Mouse (Mus musculus) fibroblast of lung, adult 2 months (primary cell): Measurements from ENCODE around the gene Fam71a.
"Not testable (repeated sequence)": the region's sequence is repeated elsewhere in the genome, so short reads cannot be mapped to it uniquely, and the experiment has no call there.

Experiments used
- DNase-seq: peaks from one replicate; pipeline ENCODE4 v3.0.0-alpha.2; 2011; ENCODE audit warnings: low read depth

Fam71a gene

DNA sequence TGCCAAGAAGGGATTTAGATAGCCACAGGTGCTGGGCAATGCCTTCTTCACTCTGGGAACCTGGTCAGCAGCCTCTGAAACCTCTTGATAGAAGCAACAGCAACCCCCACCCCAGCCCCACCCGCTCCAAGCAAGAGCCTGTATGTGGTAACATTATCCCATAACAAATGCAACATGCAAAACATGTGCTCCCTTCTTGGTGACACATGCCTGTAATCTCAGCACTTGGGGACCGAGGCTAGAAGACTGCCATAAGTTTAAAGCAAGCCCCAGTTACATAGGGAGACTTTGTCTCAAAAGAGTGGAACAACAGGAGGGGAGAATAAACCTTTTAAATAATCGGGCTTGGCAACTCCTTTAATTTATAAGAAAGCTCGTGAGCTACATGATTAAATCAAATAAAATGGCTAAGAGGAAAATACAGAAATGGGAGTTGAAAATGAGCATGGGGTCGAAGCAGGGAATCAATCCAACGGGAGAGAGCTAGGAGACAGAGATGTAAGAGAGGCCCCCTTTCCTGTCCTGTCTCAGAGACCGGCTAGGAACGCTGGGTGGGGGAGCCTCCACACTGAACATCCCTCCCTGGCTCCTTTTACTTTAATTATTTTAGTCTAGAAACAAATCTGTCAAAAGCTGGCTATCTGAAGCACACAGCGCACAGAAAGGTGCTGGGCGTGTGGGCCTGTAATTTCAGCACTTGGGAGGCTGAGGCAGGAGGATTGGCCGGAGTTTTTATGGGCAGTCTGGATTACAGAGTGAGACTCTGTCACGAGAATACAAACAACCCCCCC, 17.0 kb upstream of the Fam71a start:
- no peak for DNase-seq

DNA sequence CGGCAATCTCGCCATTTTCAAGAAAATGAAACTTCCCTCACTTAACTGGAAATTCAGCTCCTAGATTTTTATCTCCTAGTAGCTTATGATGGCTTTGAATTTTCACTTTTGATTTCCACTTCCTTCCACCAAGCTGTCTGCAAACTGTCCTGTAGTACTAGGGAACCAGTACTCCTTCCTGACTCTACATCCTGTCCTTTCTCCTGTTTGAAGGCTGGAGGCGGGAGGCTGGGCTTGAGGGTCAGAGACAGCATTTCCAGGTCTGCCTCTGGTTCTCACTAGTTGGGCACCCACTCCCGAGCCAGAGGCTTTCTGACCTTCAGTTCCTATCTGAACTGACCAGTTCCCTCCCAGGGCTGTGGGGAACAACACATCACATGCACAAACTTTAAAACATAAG, 15.8 kb upstream of the Fam71a start:
- no peak for DNase-seq

DNA sequence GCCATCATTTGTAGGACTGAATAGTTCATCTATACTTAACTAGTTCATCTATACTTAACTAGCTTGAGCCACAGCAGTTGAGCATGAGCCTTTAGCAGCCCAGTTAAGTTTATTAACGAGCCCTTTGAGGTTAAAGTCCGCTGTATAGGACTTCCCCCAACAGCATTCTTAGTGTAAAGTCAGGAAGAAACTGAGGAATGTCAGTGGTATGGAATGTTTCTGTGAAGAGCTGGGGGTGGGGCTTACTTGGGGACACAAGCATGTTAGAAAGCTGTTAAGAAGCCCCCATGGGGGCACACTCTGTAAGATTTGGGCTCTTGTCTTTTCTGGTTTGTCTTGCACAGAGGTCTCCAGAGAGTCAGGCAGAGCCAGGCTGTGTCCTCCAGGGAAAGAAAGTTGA, 15.2 kb upstream of the Fam71a start:
- no peak for DNase-seq

DNA sequence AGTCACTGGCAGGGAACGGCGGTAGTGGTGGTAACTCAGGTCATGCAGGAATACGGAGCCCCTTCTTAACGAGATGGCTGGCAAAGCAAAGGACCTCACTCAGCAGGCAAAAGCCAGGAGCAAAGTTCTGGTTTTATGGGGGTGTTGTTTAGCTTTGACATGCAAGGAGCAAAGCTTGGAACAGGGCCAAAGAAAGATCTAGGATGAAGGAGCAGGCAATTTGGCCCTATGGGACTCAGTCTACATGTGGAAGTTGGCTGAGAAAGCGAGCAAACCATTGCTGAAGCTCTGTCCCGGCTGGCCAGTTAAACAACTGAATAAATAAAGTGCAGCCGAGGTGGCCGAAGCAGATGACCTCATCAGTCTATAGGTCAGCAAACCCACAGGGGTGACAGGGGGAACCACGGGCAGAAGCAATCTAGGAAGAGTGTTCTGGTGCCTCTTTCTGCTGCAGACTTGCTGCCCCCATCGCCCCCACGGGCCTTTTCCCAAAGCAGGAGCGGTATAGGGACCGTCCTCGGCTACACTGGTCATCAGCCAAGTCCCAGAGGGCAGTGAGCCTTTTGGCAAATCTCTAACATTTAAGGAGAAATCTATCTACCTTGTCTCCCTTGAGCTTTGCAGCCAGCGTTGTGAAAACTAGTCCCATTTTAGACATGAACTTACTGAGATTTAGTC, 14.0 kb upstream of the Fam71a start:
- DNase-seq = no peak

DNA sequence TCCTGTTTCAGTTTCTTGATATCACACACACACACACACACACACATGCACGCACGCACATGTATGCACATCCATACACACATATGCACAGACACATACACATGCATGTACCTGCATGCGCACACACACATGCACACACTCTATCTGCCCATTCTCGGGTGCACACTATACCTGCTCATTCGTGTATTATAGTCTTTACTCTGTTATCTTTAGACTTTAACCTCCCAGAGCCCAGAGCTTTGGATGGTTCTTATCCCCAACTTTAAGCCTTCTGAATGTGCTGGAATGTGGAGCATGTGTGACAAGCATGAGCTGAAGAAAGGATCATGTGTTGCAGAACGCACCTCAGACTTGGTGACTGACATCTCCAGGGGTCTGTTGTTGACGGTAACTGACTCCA, 12.3 kb upstream of the Fam71a start:
- DNase-seq = no peak

DNA sequence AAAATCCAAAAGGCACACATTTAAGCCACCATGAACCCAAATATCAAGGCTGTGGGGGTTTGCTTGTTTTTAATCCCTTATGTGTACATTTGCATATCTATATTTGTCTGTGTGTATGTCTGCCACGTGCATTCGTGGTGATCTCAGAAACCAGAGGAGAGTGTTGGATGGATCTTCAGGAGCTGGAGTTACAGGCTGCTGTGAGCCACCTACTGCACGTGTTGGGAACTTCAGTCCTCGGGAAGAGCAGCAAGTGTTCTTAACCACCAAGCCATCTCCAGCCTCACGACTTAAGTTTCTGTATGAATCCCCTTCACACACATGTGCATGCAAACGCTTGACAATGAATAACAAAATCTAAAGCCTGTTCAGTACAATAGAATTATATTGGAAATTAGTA, 7.9 kb upstream of the Fam71a start:
- no peak for DNase-seq

DNA sequence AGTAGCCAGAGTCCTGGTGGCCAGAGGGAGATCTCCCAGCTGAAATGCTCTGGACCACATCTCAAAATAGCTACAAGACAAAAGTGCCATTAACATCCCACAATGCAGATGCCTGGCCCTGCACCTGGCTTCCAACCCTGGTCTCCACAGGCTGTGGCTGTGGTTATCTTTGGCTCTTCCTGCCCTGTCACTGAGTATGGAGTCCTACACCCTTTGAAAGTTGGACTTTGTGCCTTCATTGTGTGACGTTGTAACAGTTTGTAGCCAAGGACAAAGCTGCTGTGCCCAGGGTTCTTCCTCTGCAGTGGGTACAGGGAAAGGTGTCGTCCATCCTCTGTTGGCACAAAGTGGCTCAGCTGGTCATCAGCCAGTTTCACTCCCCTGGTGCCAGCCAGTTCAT, 5.8 kb upstream of the Fam71a start:
- DNase-seq = no peak

DNA sequence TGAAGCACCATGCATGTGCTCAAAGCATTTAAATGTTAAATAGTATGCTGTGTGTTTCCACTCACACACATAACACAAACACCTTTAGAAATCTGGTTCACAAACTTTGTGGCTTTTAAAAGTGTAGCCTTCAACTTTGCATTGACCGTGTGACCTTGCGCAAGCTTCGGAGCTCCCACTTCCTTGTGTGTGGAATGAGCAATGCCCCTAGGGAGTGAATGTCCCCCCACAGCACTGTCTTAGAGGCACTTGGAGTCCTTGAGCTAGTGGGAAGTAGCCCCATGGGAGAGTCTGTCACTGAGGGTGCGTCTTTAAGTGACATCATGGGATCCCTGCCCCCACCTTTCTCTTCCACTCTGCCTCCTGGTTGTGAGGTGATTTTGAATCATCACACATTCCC, 1.6 kb upstream of the Fam71a start:
- no peak for DNase-seq

DNA sequence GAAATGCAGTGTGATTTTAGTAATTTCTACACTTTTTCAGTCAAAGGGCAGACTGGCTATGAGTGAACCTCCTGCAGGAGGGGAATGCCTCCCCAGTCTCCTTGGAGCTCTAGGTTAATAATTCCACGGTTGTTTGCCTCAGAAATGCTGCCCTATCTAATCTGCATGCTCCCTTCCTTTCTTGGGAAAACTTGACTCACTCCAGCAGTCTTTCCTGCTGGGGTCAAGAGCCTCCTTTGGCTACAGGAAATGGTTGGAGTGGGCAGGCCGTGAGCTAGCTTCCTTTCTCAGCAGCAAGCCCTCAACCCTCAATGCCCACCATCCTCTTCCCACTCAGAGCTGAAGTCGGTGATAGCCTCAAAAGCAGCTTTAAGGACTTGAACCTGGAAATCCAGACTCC, 10.3 kb downstream of the Fam71a start:
- no peak for DNase-seq

DNA sequence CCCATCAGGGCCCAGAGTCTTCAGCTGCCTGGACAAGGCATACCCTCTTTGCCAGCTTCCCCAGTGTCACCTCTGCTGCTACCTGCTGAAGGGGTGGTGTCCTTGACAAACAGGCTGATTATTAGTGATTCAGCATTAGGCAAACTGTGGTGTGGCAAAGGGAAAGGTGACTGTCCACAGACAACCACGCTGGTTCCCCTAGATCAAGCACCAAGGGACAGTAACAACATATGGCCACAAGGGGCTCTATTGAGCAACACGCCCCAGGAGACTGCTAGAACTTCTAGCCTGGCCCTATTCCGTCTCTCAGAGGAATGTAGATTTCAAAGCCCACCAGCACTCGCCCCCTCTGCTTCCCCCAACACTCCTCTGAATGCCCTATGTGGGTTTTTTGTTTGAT, 11.6 kb downstream of the Fam71a start:
- no peak for DNase-seq

DNA sequence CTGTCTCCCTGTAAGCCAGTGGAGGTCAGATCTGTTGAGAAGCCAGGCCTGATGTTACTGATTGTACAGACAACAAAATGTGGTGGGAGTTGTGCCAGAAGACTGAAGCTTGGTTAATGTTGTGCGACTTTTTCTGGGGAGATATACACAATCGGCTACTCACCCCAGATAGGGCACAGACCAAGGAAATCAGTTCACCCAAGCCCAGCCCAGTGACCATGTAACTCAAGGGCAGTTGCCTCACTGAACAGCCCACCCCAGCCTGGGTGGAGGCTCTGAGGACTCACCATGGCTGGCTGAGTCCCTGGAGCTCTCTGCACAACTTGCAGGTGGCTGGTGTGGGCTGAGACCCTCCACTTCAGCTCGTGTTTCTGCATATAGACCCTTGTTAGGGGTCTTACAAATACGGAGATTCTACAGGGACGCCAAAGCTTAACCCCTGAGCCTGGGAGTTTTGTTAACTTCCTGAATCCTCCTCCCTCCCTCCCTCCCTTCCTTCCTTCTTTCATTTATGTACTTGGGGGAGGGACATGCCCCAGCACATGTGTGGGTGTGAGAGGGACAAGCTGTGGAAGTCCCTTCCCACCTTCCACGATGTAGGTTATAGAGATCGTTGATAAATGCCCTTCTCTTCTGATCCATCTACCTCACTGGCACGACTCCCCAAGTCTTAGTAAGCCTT, 13.6 kb downstream of the Fam71a start:
- DNase-seq = no peak

DNA sequence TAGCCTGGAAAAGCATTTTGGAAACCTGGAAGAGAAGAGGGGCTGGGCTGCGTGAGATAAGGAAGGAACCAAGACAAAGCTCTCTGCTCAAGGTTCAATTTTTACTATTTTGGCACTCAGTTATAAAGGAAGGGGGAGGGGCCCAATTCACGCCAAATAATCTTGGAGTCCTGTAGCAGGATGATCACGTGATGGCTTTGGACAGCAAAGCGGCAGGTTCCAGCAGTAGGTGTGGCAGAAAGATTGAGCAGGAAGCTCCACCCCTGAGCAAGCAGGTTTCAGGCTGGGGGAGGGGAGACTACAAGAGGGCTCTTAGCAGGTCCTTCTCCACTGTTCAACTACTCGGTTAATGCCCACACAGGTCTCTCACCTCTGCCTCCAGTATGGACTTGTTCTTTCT, 15.1 kb downstream of the Fam71a start:
- DNase-seq = not testable (repeated sequence)

DNA sequence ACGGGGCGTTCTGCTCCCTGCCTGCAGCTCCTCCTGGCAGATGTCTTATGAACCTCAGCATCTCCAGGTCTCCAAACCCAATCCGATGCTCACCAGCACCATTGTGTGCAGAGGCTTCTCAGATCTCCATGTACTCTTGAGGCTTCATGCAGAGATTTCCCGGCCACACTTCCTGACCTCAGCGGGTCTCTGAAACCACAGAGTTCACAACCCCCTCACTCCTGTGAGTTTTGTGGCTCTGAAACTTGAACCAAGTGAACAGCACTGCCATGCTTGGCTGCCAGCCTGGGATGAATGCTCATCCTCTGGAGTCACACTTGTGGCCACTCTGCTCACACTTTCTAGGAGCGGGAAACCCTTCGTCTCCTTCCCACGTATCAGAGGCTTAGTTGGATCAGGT, 23.6 kb downstream of the Fam71a start:
- no peak for DNase-seq

DNA sequence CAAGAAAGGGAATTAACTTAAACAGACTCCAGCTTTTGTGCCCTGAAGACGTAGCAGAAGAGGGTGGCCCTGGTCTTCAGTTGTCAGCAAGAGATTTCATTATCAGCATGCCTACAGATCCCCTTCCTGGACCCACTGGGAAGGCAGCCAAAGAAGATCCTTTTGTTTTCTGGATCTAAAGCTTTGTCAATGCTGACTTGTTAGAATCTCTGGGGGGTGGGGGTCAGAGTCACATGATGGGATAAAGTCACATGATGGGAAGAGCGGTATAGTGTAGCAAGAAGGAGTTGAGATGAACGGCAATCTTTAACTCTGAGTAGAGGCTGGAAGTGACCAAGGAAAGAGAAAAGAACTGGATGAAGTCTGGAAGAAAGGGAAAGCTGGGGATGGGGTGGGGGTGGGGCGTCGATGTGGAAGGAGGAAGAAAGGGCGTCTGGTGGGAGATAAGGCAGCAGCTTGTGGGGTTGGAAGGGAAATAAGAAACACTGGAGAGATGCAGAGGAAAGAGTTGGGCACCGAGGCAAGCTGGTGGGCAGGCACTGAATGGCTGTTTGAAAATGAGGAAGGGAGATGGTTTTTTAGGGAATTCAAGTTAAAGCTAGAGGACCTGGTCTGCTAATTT, 25.6 kb downstream of the Fam71a start:
- no peak for DNase-seq

DNA sequence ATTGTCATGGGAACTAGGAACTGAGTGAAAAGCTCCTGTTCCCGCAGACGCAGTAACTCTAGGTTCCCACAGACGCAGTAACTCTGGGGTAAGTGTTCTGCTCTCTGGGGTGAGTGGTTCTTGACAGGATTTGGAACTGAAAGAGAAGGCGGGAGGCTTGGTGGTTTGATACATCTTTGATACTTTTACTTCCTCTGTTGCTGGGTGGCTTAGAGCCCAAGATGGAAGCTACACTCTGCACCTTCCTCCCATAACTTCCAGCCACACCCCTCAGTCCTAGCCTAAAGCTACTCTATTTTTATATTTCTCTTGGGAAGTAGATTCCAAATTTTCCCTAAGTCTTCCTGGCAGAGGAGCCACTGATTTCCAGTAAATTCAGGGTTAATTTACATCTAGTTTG, 26.2 kb downstream of the Fam71a start:
- no peak for DNase-seq

DNA sequence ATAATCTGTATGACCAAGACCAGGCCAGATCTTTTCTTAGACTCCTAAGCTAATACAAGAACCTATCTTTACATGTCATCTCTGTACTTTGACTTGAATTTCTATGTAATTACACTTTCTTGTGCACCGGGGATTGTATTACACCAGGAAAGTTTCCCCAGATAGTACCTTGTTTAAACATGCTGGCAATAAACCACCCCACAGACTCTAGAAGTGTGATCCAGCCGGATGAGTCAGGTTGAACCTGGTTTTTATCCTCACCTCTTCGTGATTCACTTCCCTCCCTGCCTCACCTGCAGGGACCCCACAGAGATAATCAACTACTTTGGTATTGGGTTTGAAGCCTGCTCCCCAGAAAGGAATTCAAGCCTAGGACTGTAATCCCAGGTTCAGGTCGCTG, 29.2 kb downstream of the Fam71a start:
- no peak for DNase-seq

DNA sequence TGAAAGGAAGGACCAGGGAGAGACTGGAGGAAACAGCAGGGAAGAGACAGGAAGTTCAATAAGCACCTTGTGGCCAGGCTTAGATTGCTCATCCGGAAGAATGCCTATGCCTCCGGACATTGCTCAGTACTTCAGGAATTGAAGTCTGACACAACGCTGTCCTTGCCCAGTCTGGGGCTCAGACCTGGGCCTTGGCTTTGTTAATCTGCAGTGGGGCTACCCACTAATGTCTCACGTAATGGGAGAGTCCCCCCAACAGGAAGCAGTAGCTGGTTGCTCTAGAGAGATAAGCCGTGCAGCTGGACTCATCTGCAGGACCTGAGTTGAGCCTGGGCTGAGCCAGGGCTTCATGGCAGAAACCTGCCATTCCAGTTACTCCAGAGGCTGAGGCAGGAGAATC, 31.7 kb downstream of the Fam71a start:
- DNase-seq = no peak

DNA sequence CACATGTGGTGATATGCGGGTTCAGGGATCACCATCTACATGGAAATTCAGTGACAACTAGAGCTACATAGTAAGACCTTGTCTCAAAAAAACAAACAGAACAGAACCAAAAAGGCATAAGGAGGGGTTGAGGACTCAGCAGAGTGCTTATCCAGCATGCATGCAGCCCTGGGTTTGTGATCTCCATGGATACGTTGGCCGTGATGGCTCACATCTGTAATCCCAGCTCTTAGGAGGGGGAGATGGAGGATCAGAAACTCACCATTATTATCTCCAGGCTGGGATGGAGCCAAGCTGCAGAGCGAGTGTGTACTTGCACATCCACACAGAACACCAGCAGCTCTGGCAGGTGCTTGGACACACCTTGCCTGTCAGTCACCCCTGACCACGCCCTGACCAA, 32.4 kb downstream of the Fam71a start:
- DNase-seq = no peak

DNA sequence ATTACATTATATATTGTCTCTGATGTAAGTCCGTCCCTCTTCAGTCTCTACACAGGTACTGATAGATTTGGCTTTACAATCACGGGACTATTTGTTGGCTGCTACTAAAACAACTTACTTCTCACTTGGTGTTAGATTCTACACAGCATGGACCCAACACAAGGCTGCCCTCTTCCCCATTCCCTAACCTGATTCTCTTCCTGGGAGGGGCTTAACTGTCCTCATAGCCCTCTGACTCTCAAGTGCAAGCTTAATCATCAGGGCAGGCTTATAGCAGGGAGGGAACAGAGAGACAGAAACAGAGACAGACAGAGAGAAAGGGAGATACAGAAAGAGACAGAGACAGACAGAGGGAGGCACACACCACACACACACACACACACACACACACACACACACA, 32.9 kb downstream of the Fam71a start:
- no peak for DNase-seq

DNA sequence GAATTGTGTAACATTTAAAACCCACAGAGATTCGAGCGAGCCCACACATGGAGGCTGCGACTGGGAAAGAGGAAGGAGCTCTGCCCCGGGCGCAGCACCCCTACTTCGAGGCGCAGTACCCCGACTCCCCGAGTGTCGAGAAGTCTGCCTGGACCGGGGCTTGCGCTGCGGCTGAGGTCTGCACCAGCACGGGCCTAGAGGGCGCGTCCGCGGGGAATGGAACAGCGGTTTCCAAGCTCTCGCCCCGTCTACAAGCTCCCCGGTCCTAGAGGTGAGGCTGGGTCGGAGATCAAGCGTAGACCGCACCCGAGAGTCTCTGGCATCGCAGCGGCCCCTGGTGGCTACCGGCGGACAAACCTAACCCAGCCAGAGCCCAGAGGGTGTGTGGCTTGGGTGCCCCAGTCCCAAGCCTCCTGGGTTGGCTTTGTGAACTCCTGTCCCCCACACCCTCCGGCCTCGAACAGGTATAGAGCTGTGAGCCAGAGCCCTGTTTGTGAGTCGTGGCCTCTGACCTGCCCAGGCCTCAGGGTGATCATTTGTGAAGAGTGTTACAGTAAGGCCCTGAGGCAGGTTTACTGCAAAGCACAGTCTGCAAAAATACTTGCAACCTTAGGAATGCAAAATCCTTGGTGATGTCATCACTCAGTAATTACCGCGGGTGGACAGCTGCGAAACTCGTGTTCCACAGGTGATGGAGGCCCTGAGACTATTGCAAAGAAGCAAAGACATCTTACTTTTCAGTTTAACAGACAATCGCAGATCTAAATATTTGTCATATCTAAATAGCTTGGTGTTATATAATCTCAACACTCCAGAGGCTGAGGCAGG, 38.6 kb downstream of the Fam71a start:
- DNase-seq = no peak

DNA sequence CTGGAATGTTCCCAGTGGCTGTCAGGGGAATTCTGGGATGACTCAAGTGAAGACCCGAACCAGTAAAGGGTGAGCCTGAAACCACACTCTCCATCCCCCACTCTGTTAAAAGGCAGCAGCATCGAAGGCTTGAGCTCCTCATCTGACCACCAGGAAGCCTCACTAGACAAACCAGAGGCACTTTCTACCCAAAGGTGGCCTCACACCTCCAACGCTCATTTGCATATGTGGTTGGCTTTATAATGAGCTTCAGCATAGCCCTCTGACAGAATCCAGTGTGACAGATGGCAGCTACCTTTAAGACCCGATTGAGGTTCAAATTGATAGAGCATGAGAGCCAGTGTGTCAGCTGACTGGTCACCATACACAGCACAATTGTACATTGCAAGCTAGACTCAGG, 40.3 kb downstream of the Fam71a start:
- DNase-seq = no peak

DNA sequence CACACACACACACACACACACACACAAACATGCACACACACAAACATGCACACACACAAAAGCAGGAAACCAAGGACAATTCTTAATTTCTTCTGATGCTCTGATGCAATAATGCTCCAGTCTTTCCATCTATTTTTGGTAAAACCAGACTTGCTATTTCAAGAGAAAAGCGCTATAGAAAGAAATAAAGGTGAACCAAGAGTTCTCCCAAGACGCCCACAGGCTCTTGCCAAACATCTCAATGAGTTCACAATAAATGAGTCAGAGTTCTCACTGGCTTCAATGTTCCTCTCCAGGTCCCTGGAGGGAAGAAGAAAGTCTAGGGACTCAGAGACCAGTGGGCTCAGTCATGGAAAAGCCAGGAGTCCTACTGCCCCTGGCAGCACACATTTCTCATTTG, 40.9 kb downstream of the Fam71a start:
- no peak for DNase-seq
